Mouse (Mus musculus): ENCODE data around the gene Fam92b.

GRCm38 (mm10) chr8:120216855-120217830 lies 39.9 kb upstream of the Fam92b start:
- TF ChIP-seq CTCF (IDR thresholded peaks at IDR 0.05; ENCODE audit: control insufficient read depth, insufficient read depth, low read length) (no peak), POLR2A (IDR thresholded peaks at IDR 0.05; ENCODE audit: borderline replicate concordance, control insufficient read depth, low read depth, low read length) (no peak)
